Mouse (Mus musculus) MEL-GATA-1-ER (cell line): ENCODE data around the gene E2f4.

Source experiments
- DNase-seq: peaks from one replicate; pipeline ENCODE4 v3.0.0-alpha.2; 2012; ENCODE audit warnings: low read depth; ENCODE audit errors: extremely low read depth

The E2f4 gene

DNA sequence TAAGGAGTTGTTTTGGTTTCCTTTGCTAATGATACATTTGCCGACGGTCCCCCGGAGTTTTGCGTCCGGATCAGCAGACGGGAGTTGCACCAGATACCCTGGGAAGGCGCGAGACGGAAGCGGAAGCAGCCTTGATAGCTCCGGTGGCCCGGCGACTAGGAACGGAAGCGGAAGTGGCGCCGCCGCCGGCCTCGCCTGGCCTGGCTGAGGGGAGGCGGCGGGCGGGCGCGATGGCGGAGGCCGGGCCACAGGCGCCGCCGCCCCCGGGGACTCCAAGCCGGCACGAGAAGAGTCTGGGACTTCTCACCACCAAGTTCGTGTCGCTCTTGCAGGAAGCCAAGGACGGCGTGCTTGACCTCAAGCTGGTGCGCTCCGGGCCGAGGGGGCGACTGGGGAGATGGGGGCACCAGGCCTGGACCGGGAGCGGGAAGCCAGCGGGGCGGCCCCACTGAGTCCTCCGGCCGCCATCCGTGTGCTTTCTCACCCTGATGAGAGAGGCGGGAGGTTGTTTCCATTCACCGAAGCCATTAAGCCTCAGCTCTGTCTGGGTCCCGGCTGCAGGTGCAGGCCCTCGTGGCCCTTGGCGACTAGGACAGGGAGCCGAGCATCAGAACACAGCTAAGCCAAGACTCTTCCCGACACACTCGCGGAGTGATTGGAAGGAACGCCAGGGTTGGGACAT lies at the start of gene E2f4:
Gene E2f4, plus strand, starts transcription at position 153 of the 682 bp plus-strand sequence.
- peak; percentile 86 for DNase-seq

DNA sequence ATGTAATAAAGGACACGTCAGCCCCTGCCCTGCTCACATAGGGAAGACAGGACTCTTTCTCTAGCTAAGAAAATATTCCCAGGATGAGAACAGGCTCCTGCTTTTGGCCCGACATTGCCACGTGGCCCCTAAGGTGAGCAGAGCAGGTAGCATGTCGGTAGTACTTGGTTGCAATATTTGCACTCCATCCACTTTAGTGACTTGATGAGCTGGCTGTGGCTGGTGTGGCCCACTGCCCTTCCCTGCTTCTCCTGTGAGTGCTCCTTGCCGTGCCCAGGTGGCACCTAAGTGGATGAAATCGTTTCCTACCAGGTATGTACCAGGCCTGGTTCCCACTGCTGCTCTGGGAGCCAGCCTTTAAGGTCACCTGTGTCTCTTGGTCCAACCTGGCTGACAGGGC lies 45.5 kb upstream of the E2f4 start:
- no peak for DNase-seq

DNA sequence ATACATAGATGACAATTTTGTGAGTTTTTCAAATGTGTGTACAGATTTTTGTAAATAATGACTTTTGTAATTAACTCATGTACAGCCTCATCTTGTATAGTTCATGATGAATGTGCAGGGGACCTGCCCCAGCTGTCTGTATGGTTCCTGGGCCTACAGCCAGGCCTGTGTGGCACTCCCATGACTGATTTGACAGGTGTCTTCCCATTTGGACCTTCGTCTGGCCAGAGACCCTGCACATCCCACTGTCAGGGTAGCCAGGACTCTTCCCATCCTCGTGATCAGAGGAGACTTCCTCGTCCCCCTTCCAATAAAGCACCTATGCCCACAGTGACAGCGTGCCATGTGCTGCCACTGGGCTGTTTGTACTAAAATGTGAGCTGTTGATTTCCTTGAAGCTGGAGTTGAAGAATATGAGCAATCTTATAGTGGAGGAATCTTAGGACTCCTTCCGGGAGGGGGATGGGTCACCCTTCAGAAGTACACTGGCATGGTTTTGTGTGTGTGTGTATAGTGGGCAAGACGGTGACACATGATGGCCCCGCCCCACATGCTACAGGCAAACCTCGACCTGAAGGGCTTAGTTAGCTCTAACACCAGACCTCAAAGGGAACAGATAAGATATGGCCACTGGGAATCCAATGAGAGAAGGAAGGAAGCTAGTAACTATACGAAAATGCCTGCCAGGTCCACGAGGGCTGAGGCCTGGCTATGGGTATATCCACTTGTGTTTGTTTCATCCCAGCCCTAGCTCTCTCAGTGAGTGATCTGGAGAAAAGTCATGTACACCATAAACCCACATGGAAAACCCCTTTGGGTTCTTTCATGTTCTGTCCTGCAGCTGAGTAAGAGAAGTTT lies 44.6 kb upstream of the E2f4 start:
- no peak for DNase-seq

DNA sequence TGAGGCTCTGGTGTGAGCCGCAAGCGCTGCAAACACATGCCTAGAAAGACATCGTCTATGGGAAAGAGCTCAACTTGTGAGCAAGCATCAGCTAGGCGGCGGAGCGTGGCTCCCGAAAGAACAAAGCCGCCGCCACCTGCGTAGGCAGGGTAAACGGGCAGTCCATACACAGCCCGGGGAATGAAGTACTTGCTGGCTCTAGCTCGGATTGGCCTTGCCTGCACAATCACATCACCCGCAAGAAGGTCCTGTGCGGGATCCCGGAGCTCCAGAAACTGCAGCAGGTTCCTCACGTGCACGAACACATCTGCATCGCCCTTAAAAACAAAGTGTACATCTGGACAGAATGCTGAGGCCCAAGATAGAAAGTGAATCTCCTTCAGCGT lies 43.7 kb upstream of the E2f4 start:
- no peak for DNase-seq

DNA sequence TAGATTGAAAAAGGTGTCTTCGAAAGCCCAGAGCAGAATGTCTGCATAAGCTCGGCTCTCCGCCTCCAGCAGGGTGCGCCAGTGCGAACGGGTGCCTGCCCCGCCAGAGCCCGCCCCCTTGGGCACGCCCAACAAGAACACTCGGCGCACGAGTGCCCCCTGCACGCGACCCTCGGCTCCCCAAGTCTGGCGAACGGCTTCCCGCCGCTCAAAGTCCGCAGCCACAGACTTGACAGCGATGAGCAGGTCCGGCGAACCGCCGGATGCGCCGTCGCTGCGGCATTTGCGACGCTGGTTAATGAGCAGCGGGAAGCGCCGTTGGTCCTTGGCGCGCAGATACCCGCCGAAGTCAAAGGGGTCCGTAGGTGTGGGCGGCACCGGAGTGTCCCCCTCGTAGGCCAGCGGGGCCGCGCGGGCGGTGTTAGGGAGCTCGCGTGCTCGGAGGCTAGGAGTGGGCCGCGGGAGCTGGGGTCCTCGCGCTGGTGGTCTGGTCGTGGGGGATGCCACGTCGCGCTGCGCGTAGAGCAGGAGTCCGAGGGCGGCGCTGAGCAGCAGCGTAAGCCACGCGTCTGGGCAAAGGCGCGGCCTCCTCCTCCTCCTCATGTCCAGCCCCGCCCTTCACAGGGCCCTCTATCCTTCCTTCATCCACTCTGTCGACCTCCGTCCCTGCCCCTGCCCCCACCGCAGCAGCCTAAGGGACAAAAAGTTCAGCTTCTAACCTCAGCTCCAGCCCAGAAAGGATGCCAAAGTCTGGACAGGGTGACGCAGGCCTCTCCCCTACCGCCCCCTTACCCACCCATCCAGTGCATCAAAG lies 43.1 kb upstream of the E2f4 start:
- DNase-seq: peak; percentile 54

DNA sequence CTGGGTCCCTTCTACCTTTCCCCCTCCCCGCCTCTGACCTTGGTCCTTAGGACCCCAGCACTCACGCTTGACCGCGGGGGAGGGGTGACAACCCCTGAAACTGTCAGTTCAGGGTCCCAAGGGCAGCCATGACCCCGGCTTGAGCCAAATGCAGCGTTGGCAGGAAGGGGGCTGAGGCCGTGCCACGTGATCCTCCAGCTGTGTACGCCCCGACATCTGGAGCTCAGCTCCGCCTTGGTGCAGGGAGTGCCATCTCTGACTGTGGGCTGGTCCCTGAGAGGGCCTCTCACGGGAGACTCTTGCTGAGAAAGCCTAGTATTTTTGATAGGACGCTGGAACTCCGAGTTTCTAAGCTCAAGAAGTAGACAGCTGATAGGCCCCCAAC lies 42.5 kb upstream of the E2f4 start, which contains the start of gene B3gnt9:
Gene B3gnt9, minus strand, starts transcription at position 188 of the 385 bp plus-strand sequence.
- peak; percentile 42 for DNase-seq

DNA sequence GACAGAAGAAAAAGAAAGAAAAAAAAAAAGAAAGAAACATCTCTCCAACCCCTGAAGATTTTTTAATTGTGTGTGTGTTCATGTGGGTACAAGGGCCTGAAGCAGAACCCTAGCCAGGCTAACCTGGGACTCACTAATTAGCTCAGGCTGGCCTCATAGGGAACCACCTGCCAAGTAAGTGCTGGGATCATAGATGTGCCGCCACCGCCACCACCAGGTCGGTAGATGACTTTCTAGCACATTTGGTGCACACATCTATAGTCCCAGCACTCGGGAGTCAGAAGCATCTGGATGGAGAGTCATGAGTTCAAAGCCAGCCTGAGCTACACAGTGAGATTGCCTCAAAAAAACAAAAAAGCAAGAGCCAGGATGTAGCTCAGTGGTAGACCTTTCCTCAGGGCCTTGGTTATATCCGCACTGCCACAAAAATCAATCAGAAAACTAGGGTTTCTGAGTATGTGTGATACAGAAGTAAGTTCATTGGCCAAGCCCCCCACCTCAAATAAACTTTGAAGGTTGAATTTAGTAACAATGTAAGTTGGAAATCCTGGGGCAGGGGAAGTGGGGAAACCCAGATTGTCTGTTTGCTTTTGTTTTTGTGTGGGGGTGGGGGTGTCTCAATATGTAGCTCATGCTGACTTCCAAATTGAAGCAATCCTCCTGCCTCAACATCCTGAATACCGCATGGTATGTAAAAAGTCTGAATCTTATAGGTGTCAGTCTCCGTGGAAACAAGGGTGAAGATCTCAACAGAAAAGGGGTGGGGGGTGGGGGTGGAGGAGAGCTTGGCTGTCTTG lies 39.9 kb upstream of the E2f4 start:
- DNase-seq: no peak

DNA sequence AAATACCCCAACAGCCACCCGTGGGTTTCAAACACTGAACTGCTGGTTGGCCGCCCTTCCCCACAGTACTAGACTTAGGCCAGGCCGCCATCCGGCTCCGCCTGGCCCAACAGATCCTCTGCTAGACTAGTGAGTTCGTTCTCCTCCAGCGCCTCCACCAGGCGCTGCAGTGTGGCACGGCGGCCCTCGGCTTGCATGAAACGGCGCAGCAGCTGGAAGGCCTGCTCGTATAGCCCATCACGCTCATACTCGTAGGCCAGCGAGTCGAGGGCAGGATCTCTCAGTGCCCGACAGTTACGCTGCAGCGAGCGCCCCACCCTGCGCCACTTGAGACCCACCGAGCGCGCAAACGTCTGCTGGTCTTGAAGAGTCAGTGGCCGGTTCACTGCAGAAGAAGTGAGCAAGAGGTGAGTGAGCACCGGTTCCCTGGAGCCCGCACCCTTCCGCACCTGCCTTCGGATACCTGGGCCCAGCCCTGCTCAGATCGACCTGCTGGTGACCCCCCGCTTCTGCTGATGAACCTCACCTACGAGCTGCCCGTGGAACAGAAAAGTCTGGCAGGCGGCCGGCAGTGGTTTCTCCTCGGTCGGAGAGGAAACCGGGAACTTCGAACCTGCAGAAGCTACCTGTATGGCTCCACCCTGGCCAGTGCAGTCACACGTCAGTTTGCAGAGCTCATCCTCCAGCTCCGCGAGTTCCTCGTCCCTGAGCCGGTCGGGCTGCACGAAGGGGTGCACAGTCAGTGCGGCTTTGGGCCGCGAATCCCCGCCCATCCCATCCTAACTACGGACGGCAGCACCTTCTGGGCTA lies 38.3 kb upstream of the E2f4 start:
- DNase-seq: no peak

DNA sequence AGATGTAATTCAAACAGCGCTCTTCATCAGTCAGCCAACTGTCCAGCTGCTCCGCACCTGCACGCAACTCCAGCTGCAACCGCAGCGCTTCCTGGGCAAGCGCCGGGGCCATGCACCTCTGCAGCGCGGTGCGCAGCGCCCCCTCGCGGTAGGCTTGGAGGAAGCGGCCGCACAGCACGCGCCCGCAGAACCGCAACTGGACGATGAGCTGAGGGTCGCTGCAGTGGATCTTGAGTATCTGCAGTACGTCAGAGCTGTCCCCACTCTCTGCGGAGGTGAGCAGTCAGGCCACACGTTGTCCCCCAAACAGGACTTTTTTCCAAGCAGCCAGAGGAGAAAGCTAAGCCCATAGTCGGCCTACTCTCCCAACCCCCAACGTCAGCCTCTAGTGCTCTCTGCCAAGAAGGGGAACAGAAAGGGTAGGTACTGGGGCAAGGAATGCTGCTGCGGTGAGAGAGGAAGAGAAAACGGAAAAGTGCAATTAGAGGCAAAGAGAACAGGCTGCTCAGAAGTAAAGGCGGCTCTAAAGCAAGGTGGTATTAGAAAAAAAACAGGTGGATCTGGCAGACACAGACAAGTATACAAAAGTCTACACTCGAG lies 37.6 kb upstream of the E2f4 start:
- no peak for DNase-seq

DNA sequence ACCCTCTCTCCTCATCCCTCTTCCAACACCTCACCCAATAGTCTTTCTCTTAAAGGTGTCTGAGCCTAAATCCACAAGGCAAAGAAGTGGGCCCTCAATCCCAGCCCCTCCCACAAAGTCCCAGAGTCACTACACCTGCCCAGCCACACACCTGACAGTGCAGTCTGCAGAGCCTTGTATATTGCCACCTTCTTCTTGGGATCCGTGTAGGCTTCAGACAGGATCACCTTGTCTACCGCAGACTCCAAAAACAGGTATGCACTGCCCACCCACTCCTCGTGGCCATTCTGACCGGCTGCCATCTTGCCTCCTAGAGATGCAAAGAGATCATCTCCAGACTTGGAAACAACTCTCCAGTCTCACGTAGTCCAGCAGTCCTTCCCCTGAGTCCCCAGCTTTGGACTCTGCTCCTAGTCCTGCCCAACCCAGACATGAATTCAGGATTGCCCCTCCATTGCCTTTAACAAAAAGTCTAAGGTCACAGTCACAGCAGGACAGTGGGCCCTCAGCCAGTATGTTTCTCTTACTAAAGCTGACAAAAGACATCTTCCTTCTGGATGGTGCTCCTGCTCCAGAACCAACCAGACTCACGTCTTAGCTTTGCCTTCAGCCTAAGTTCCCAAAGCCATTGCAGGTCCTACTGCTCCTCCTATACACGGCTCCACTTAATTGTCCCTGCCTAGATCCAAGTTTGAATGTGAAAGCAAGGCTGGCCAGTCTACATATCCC lies 36.9 kb upstream of the E2f4 start:
- no peak for DNase-seq

DNA sequence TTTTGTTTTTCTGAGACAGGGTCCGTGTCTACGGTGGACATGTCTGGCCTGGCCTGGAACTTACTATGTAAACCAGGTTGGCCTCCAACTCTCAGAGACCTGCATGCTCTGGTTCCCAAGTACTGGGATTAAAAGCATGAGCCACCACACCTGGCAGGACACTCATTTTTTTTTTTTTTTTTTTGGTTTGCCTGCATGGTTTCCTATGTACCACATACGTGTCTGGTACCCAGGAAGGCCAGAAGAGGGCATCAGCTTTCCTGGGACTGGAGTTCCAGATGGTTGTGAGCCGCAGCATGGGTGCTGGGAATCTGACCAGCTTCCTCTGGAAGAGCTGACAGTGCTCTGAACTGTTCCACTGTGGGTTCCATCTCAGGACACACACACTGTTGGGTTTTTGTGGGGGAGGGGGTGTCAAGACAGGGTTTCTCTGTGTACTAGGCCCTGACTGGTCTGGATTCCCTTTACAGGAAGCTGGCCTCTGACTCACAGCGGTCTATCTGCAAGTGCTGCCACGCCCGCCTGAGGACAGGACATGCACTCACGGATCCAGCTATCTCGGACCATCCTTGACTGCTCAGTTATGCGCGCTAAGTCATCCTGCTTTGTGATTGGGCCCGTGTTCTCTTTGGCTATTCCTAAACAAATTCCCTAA lies 36.0 kb upstream of the E2f4 start:
- DNase-seq: peak; percentile 54

DNA sequence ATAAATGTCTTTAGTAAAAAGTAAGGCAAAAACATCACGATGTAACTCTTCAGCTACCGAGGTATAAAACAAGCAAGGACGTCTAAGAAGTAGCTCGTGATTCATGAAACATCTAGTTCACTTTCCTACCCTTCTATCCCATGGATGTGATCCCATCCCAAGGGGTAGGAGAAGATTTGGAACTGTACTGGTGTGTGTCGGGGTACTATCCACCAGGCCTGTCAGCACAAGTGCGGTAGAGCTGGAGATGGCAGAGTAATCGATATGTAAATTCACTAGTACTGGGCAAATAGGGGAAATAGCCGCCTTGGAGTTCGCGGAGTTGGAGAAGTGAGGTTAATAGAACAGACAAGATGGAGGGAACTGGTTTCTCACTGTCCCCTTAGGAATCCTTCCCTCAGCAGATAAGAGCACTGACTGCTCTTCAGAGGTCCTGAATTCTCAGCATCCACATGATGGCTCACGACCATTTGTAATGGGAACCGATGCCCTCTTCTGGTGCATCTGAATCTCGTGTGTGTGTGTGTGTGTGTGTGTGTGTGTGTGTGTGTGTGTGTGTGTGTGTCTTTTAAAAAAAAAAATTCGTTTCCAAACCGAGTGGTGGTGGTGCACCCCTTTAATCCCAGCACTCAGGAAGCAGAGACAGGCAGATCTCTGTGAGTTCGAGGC lies 34.1 kb upstream of the E2f4 start:
- peak; percentile 40 for DNase-seq

DNA sequence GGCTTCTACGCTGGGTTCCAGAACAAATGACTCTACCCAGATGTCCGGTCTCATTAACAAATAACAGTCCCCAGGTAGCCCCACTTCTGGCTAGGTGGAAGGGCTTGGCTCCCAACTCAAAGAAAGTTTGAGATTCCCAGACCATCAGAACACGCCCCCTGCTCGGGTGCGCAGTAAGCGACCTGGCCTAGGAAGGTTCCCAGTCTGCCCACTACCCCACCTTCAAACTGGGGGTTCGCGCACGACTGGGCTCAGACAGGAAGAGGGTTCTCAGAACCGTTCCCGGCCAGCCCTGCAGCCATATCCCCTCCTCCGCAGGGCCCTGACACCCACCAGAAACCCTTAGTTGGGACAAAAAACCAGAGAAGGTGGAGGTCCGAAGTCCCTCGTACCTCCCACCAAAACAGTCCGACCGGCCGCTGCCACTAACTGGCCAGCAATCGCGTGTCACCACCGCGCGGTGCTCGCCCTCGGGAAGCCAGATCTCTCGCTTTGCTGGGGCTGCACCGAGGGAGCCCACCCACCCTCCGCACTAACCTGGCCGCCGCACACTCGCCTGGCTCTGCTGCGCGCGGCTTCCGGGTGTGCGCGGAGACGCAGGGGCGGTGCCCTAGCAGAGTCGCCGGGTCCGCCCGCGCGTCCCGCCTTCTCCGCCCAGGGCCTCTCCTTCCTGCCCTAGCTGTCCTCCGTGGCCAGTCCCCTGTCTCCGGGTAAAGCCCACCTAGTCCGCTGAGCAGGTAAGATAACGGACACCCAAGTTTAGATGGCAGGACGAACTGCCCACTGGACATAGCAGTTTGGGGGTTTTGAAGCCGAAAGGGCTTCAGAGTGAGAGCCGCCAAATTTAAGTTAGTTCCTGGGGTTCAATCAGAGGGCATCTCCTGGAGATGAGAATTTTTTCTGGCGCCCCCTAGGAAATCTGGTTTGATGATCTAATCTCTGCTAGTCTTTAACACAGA lies 33.2 kb upstream of the E2f4 start, which contains the start of the genes Tradd and Fbxl8:
Gene Tradd, minus strand, starts transcription at position 586 of the 959 bp plus-strand sequence.
Gene Fbxl8, plus strand, starts transcription at position 625 of the 959 bp plus-strand sequence.
- peak; percentile 25 for DNase-seq

DNA sequence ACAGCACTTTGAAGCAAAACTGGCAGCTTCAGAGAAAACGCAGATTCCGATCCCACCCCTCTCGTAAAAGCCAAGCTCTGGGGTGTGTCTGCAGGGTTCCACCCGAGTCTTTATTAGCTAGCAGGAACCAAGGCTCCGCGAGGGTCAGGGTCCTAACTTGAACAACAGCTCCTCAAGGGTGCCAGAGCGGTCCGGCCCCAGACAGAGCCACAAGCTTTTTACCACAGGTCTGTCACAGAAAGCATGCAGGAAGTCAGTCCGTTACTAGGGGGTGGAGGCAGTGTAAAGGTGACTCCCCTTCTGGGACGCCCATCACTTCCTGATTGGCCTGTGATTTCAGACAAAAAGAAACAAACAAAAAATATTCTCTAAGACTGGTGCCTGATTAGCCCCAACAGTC lies 32.3 kb upstream of the E2f4 start:
- peak; percentile 78 for DNase-seq

DNA sequence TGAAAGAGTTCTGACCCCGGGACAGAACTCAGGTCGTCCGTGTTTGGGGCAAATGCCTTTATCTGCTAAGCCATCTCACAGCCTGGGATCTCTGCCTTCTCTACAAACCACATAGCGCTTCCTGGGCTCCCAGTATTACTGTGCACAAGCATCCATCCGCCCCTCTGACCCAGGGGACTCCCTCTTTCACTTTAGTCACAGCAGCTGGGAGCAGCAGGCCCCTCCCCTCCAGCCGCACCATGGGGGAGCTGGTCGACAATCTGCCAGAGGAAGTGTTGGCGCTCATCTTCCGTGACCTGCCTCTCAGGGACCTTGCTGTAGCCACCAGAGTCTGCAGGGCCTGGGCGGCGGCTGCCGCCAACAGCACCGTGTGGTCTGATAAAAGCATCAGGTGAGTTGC lies 30.7 kb upstream of the E2f4 start:
- no peak for DNase-seq

DNA sequence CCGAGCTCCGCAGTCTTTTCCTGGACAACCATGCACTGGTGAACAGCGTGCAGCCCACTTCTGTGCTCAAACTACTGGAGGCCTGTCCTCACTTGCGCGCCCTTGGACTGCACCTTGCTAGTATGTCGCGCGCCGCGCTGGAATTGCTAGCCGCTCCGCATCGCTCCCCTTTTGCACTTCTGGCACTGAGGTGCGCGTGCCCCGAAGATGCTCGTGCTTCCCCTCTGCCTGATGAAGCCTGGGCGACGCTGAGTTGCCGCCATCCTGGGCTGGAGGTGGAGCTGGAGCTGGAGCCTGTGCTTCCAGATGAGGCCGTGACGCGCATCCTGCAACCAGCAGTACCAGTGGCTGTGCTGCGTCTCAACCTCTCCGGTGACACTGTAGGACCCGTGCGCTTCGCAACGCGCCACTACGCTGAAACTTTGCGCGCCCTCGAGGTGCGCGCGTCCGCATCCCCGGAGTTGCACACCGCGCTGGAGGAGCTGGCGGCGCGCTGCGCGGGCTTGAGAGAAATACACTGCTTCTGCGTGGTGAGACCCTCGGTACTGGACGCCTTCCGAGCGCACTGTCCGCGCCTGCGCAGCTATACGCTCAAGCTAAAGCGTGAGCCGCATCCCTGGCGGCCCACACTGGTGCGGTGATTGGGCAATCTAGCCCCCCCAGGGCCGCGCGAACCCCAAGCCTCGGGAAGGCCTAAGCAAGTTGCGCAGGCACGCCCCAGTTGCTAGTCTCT lies 29.0 kb upstream of the E2f4 start:
- DNase-seq: no peak
